Mouse (Mus musculus) kidney, adult 18-20 months (tissue): Measurements from ENCODE around the gene Ddx41.
A peak's percentile ranks its signal among the peaks of the same experiment; 100 is the strongest.

ENCODE experiments used
- DNase-seq: peaks from one replicate; pipeline ENCODE4 v3.0.0; 2021

The Ddx41 gene

DNA sequence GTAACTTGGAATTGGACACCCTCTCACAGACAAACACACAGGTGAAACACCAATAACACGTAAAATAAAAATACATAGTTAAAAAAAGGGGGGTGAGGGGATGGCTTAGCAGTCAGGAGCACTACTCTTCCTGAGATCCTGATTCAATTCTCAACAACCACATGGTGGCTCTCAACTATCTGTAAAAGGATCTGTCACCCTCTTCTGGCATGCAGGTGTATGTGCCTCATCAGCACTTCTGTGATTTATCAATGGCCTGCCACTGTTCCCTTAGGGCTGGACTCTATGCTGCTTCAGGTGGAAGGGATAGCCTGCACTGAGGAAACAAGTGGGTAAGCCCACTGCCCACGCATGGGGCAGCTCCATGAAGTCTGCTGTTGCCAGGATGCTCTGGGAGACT, 4.5 kb upstream of the Ddx41 start:
- no peak for DNase-seq

DNA sequence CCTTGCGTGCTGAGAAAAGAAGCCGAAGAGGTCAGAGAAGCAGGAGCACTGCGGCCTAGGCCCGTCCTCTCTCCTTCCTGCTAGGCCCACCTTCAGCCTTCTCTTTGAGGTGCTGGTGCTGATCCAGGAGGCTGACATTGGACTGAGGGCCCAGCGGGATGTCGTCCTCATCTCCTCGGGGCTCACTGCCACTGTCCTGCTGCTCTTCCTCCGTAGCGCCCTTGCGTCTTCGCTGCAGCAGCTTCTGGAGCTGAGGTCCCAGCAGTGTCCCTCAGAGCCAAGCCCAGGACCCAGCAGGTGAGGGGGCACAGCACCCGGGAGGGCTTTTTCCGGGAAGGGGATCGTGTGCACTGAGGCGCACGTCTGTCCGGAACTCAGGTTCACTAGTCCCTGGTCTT, 663 bp downstream of the Ddx41 start:
- DNase-seq = no peak

DNA sequence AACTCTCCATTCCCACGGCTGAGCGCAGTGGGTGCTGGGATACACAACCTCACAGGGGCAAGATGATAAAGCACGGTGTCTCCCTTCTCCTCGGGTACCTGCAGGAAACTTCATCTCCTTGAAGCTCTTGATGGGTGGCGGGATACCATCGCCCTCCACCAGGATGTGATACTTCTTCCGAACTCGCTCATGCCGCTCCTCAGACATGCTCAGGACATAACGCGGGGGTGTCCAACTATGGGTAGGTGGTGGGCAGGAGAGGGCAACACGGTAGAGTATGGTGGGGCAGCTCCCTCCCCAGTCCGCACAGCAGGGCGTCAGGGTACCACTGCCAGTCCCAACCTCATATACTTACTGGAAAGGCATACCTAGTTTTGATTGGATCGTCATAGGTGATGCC, 1.3 kb downstream of the Ddx41 start:
- no peak for DNase-seq

DNA sequence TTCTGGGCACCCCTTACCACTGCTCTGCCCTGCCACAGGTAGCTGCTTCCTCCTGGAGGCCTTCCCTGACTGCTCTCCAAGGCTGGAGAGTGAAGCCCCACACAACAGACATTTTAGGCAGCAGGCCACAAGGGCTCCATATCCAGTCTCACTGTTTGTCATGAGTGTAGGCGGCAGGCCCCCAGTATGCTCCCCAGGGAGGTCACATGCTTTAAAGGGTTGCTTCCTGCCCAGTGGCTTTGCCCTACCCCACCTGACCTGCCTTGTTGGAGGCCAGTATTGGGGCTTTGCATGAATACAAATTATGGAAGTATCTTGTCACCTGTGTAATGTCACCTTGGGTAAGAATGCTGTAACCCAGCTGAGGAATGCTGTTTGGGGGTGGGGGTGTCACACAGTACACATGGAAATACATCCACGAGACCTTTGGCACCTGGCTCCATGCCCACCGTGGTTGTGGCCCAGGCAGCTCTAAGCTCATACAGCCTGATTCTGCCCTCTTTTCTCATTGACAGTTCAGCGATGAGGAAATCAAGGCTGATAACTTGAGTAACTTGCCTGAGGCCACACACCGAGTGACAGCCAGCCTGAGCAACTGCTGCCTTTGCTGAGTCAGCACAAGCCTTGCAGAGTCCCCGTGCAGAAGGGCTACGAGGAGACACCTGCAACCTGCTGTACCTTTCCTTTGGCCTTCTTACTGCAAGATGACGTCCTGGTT, 7.1 kb downstream of the Ddx41 start, which contains the start of gene Dok3:
Dok3 (minus strand) TSS at position 99 of the 718 bp plus-strand sequence.
- DNase-seq = no peak

DNA sequence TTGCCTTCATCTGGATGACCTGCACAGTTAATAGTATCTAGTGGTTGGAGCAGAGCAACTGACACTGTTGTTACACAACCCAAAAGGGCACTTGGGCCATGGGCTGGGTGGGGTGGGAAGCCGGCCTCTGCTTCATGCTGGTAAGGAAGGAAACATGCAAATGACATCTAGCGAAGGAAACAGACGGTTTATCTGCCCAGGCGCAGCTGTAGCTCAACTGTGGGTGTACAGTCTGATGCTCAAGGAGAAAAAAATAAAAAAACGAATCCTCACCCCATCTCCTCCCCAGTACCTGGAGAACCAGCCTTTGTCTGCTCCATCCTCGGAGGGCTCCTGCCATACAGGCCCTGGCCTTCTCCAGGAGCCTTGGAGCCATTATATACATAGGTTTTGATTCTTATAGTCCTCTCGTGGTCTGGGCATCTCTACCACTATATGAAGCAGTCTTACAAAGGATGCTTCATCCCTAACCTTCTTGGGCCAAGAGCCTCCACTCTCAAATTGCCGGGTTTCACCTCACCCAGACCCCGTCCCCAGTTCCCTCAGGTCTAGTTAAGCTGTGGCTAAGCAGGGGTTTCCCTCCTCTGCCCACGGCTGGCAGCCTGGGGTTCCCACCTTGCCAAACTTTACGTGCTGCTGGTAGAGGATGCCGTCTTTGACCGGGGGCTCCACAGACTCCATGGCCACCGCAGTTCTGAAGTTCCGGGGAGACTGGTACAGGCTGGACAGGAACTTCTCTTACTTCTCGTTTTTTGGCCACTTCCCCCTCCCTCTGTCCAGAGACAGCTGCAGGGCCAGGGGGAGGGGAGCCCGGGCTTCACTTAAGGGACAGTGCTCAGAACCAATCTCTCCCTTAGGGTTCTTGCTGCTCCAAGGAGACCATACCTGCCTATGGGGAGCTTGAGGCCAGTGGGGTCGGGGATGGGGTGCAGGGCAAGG, 8.4 kb downstream of the Ddx41 start:
- DNase-seq = no peak

DNA sequence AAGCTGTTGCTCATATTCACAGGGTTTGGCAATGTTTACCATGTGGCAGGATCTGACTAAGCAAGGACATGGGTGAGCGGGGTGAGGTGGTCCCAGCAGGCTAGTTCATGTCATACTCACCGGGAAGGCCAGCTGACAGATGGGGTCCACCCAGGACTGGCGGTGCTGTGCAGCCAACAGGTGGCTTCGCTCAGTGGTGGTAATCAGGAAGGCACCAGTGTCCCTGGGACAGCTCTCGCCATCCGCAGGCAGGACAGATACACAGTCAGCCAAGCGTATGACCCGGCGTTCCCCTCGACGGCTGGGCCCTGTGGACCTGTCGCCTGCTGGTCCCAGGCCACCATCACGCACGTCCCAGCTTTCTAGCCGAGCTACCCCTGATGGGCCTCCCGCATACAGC, 9.2 kb downstream of the Ddx41 start:
- DNase-seq = no peak

DNA sequence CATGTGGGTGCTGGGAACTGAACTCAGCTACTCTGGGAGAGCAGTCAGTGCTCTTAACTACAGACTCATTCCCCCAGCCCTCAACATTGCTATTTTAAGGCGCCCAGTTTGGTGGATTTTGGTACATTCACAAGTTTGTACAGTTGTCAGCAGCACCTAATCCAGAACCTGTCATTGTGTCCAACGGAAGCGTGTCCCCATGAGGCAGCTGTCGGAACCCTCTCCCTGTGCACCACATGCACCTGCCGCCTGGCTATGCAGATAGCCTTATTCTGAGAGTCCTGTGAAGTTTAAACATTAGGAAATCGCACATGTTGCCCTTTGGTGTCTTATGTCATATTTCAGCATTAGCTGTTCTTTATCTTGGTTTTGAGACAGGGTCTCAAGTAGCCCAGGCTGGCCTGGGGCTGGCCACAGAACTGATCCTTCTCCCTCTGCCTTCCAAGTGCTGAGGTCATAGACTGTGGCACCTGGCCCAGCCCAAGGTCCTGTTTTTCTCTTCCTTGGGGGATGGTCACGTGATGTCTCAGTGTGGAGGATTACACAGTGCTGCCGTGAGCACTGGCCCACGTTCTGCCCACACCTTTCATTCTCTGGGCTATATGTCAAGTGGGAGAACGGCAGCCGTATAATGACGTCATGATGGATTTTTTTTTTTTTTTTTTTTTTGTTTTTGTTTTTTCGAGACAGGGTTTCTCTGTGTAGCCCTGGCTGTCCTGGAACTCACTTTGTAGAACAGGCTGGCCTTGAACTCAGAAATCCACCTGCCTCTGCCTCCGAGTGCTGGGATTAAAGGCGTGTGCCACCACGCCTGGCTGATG, 10.5 kb downstream of the Ddx41 start:
- DNase-seq = no peak

DNA sequence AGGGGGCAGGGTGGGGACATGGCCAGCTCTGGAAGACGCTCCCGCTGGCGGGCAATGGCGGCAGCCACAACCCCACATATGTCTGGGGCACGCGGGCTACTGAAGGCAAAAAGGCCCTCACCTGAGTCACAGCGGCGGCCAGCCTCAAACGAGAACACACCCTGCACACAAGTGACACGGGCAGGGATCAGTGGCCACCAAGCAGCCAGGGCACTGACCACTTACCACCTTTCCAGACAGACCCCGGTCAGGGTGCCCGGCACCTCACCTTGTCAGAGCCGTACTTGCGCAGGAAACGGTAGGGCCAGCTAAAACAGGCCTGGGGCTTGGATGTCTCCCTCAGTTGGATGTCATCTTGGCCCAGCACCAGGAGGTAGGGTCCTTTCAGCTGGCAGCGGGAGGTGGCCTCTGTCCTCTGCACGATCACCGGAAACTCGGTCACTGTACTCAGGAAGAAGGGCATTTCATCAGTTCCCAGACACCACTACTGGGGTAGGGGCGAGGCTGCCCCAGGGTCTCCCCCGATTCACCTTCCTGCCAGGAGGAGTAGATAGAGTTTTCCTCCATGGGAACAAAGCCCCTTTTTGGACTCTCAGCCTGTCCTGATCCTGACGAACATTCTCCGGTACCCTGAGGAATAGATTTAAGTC, 12.4 kb downstream of the Ddx41 start:
- DNase-seq = no peak

DNA sequence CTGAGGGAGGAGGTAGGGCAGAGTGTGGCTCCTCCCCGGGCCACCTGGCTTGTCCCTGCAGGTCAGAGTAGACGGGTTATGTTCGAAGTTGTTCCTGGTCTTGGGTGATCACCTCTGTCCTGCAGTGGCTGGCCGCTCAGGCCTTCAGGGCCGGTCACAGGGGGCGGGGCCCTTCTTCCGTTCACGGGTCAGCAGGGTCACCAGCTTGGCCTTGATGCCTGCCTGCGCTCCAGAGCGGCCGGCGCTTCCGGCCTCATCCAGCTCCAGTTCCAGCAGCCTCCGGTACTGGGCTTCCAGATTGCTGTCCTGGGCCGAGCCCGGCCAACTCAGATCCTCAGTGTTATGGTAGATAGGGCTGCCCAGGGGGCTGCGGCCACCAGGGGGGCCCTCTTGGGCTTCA, 13.2 kb downstream of the Ddx41 start:
- DNase-seq = peak; percentile 64

DNA sequence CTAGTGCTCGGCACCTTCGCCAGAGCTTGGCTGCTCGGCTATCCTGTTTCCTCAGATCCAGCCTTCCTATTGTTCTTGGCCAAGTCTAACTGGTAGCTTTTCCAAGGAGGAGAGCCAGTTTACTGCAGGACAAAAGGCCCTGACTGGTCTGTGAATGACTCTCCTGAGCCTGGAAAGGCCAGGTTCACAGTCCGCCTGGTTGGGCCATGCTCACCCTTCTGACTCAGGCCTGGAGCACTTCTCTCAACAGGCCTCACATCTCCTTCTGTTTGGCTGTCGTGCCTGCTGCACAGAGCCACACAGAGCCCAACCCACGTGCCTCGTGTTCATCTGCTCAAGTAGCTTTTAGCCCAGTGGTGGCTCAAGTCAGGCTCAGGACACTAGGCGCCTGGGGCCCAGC, 13.7 kb downstream of the Ddx41 start:
- no peak for DNase-seq

DNA sequence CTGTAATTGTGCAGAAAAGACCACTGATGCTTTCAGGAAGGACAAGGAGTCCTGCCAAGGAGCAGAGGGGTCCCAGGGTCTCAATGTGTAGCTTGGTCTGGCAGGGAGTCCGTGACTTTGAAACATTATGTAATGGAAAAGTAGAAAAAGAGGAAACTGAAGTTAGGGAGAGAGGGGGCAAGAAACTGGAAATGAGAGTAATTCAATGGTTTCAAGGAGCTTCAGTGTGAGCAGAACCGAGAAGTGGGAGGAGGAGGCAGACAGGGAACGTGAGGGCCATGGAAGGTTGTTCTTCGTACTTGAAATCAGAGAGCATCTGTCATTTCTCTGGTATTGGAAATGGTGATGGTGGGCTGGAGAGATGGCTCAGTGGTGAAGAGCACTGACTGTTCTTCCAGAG, 16.9 kb downstream of the Ddx41 start:
- no peak for DNase-seq

DNA sequence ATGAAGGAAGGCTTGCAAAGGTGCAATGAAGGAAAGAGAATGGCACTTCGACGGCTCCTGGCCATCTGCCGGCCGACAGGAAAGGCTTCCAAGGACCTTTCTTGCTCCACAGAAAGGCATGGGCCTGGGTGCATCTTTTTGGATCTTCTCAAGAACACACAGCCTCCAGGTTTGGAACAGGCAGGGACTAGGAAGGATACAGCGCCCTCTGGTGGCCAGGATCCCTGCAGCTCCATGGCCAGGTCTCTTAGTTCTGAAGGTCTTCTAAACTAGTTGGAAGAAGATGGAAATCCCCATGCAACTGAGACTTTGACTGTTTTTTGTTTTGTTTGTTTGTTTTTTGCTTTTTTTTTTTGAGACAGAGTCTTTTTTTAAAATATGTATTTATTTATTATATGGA, 19.5 kb downstream of the Ddx41 start:
- DNase-seq = peak; percentile 91

DNA sequence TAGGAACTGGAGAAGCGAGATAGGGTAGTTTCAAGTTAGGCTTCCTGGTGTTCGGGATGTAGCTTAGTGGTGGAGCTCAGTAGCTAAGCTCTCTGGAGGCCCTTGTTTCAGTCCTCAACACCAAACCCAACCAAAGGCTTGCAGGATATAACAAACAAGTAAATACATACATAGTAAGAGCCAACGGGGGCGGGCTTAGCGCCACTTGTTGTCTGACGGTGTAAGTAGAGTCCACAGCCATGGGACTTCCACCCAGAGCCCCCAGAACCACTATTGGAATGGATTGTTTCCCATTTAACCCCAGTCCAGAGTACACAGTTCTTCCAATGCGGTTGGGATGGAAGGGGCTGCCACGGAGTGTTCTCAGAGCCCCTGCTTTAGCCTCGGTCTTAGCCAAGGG, 22.6 kb downstream of the Ddx41 start:
- DNase-seq = no peak

DNA sequence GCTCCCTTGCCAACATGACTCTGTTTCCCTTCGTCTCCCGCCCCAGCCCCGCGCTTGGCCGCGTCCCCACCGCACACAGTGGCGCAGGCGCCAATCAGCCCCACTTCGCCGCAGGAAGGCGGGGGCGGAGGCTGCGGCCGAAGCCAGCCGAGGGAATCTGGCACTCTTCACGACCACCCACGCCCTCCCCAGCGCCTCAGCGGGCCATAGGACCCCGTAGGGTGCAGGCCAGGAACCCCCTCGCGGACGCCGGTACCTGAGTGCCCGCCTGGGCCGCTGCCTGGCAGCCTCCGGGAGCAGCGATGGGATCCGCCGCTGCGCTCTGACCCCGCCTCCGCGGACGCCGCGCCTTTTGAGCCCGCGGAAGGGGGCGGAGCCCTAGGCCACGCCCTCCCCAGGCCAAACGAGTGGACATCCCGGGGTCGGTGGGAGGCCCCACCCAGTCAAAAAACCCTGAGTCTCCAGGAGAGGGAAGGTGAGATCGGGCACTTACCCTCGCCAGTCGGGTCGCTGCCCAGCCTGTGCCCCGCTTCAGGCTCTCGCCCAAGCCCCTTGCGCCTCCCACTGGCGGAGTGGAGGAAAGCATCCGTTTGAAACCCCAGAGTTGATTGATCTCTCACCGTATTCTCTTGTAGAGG, 23.2 kb downstream of the Ddx41 start, which contains the start of gene Pdlim7:
Pdlim7 (minus strand) TSS at position 566 of the 638 bp plus-strand sequence.
- peak; percentile 95 for DNase-seq

DNA sequence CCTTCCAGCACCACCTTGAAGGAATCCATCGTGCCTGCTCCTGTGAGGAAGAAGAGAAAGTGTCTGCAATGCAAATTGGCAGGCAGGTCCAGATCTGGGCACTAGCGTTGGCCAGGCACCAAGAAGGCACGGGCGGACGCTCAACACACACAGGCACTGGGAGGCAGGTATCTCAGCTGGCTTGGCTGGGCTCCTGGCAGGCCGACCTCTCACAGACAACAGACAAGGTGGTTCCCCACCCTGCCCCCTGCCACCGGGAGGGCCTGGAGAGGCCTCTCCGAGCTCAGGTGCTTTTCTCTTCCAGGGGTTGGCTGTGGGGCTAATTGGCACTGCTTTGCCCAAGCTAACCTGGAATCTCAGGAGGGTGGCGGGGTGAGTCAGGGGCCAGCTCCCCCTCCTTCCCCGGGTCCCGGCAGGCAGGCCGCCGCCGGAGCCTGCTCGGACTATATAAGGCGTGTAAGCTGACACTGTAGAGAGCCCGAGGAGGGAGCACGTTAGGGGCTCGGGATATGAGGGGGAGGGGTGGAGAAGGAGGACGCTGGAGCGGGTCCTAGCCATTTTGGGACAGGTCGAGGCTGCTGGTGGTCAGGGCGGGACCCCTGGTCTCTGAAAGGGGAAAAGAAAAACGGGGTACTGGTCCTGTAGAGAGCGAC, 24.0 kb downstream of the Ddx41 start:
- peak; percentile 72 for DNase-seq

DNA sequence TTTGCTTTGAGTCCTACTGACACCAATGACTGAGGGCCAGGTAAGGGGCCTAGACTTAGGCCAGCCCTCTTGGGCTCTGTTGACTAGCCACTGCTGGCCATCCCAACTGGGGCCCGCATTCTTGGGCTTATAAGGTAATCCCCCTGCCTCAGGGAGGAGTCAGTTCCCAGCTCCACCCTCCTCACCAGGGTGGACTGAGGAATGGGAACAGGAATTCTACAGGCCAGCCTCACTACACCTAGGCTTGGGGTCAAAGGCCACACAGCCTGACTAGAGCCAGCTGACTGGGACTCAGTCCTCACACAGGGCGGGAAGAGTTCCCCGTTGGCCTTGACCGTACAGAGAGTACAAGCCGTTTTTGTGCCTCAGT, 25.0 kb downstream of the Ddx41 start:
- DNase-seq = no peak

DNA sequence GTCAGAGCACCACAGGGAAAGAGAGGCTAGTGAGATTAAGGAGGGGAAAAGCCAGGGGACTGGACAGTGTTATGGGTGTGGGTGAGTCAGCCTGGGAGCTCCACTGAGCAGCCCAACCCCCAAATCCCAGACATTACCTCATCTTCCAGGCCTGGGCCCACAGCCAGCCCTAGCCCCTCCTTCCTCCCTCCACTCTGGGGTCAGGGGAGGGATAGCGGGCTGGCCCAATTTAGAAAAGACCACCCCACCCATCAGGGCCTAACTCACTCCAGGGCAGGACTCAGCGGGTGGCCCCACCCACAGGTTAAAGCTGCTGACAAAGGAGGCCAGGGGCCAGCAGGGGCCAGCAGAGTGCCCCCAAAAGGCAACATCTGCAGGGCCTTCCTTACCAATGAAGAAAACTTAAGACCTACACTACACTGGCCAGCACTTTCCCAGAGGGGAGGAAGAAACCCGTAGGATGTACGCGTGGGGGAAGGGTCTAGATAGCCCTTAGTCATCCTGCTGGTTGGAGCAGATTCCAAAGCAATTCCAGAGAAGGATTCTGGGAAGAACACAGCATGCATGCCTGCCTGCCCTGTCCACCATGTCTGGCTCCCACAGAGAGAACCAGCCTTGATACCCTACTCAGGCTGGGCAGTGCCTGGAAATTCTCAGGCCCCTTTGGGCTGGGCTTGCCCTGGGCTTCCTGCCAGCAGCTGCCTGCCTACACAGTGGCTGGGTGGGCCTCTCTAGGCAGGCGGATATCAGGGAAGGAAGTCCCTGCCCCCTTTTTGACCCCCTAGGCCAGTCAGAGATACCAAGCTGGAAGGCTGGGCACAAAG, 25.6 kb downstream of the Ddx41 start:
- peak; percentile 63 for DNase-seq

DNA sequence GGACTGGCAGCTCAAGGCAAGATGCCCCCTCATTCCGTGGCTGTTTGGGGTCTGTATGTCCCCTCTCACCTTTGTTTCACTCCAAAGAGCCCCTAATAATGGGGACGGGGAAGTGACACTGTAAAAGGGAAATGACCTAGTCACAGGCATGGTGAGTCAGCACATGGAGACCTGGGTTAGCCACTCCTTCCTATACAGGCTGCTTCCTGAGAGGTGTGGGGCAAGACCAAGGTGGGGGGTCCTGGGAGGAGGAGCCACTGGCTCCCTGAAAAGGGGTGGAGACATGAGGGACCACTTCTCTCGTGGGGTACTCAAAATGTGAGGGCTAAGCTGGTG, 26.2 kb downstream of the Ddx41 start:
- DNase-seq = no peak

DNA sequence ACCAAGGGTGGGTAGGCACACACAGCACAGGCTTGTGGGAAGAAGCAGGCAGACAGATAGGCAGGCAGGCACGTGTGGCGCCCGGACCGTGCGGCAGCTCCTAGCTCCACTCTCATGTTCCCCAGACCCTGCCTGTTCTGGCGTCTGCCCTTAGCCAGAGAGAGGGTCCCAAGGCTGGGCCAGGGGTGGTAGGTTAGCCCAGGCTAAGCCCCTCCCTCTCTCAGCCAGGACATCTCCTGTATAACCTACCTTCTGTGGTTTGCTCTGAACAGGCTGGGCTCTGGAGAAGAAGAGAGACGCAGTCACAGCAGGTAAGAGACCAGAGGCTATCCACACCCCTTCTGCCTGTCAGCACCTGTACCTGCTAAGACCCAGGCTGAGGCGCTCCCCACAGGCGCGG, 27.9 kb downstream of the Ddx41 start:
- DNase-seq = no peak

DNA sequence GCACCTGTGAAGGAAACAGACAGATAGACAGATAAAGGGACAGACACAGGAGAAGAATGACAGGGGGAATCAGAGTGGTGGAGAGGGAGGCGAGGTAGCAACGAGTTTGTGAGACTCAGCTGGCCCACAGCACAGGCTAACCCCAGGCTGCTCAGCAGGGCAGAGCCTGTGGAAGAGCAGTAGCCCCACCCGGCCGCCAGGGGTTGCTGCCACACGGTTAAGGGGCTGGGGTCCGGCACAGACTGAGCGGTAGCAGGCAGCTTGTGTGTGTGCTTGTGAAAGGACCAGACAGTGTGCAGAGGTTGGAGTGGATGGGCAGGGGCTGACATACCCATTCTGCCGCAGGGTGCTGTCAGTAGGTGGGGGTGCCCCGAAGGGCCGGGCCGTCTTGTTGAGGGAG, 28.6 kb downstream of the Ddx41 start:
- DNase-seq = no peak

DNA sequence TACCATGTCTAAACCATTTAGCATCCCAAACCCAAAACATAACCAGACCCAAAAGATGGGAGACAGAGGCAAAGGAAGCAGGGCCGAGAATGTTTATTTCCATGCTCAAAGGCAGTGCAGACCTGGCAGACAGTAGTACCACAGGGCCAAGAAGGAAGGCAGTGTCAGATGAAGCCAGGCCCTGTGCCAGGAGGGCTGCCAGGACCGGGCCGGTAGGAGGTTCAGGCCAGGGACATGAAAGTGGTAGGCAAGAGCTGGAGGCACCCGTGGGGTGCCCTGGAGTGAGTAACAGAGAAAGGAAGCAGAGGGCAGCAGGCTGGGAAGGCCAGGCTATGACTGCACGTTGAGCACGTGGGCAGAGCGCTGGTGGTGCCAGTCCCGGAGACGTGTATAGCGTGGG, 29.8 kb downstream of the Ddx41 start:
- DNase-seq = no peak
